Mouse (Mus musculus): Measurements from ENCODE around the gene Yipf3.

Gene Yipf3

DNA sequence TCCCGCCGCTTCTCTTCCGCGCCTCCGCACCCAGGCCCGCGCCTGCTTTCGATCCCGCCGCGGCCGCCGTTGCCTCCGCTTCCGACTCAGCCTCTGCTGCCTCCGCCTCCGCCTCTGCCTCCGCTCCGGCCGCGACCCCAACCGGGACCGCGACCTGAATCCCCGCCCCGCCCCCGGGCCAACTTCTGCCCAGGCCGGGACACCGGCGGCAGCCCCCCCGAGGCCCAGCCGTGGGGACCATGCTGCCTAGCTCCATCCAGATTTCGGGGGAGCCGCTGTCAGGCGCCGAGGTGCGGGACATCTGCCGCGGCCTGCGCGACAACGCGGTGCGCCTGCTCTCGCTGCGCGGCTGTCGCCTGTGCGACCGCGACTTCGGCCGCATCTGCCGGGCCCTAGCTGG lies 6.2 kb downstream of the Yipf3 start:
- no peak for DNase-seq (ENCODE audit: extremely low read depth, insufficient read length, low spot score)

GRCm38 (mm10) chr17:46255147-46255546 lies 7.3 kb downstream of the Yipf3 start:
- no peak for DNase-seq (ENCODE audit: extremely low read depth, insufficient read length, low spot score)

GRCm38 (mm10) chr17:46258279-46259053 lies 10.6 kb downstream of the Yipf3 start:
- no peak for DNase-seq (ENCODE audit: extremely low read depth, insufficient read length, low spot score)

GRCm38 (mm10) chr17:46259675-46260074 lies 11.8 kb downstream of the Yipf3 start:
- no peak for DNase-seq (ENCODE audit: extremely low read depth, insufficient read length, low spot score)

DNA sequence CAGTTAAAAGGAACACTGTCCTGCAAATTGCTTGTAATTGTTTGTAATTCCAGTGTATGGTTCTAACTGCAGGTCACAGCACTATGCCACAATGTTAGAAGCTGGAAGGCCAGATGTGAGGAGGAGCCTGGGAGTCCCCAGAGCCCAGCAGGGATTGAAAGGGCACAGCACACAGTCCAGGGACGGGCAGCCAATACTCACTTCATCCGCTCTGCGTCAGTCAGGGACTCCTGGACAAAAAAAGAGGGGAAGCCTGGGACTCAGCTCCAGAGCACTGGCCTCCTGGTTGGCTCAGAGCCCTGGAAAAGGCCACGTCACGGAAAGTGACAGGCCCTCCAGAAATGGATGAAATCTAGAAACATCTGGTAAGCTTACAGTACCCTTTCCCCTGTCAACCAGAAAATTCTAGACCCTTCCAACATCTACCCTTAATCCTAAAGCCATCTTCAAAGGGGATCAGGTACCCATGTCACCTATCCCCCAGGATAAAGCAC lies 14.4 kb downstream of the Yipf3 start:
- DNase-seq (ENCODE audit: extremely low read depth, insufficient read length, low spot score) = no peak

DNA sequence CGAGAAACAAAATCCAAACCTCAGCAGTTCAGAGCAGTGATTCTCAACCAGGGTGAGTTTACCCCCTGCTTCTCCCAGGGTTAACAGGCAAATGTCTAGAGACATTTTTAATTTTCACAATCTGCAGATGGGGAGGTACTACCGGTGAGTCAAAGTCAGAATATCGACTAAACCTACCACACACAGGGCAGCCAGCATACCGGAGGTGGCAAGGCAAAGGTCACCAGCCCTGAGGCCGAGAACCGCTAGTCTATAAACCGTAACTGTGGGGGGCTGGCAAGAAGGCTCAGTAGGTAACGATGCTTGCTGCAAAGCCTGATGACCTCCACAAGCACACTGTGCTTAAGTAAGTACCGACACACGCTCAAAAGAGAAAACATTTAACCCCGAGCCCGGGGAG lies 17.6 kb downstream of the Yipf3 start:
- DNase-seq (ENCODE audit: extremely low read depth, insufficient read length, low spot score) = no peak

GRCm38 (mm10) chr17:46265918-46266618 lies 18.2 kb downstream of the Yipf3 start:
- peak; percentile 88 for DNase-seq (ENCODE audit: extremely low read depth, insufficient read length, low spot score)

GRCm38 (mm10) chr17:46266986-46267385 lies 19.1 kb downstream of the Yipf3 start:
- no peak for DNase-seq (ENCODE audit: extremely low read depth, insufficient read length, low spot score)

DNA sequence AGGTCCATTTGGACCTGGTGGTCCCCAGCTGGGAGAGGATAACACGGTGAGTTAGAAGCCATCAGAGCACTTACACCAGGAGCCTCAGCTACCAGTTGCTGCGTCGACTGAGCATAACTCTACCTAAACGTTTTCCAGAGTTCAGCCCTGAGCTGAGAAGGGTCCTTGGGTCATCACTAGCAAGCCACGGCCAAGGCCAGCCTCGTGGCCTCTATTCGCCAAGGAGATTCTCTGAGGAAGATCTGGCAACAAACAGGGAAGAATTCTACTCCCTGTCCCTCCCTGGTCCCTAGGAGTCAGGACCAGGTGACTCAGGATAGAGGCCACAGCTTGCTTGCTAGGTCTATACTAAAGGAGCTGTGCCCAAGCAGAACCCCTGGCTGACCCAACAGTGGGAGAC lies 19.6 kb downstream of the Yipf3 start:
- no peak for DNase-seq (ENCODE audit: extremely low read depth, insufficient read length, low spot score)

GRCm38 (mm10) chr17:46268026-46268720 lies 20.3 kb downstream of the Yipf3 start:
- DNase-seq (ENCODE audit: extremely low read depth, insufficient read length, low spot score) = no peak

DNA sequence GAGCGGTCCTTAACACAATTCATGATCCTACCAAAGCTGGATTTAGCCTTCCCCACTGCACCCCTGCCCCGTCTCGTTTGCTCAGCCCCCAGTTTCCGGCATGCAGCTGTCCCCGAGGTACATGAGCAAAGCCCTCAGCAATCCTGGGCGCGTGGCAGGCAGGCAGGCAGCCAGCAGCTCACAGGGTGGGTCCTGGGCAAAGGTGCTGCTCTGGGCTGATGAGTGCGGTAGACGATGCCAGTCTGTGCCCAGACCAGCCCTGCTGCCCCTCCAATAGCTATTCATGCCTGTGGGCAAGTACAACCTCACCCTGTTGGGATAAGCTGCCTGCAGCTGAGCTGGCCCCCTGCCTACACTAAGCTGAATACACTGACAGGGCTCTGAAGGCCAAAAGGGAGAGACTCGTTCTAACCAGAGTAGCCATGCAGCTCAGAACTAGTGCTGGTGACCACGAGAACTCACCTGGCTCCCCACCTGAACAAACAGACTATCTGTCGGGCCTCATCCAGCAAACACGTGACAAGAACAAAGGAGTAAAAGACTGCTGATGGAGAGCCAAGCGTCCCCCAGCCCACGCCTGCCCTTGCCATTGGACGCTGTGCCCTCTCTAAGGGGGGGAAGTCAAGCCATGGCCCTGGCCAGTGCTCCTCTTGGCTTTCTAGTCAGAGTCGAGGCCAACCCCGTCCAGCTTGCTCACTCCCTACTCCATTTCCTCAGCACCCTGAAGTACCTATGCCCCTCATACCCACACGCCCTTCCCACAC lies 22.1 kb downstream of the Yipf3 start:
- peak; percentile 94 for DNase-seq (ENCODE audit: extremely low read depth, insufficient read length, low spot score)

- DNase-seq (ENCODE audit: extremely low read depth, insufficient read length, low spot score) = no peak
Measured at GRCm38 (mm10) chr17:46272058-46272457, 24.2 kb downstream of the Yipf3 start.

- no peak for DNase-seq (ENCODE audit: extremely low read depth, insufficient read length, low spot score)
Measured at GRCm38 (mm10) chr17:46272675-46273074, 24.8 kb downstream of the Yipf3 start.

GRCm38 (mm10) chr17:46273803-46274236 lies 25.9 kb downstream of the Yipf3 start:
- DNase-seq (ENCODE audit: extremely low read depth, insufficient read length, low spot score) = peak; percentile 85

- DNase-seq (ENCODE audit: extremely low read depth, insufficient read length, low spot score) = peak; percentile 66
Measured at GRCm38 (mm10) chr17:46274465-46274864, 26.6 kb downstream of the Yipf3 start.

DNA sequence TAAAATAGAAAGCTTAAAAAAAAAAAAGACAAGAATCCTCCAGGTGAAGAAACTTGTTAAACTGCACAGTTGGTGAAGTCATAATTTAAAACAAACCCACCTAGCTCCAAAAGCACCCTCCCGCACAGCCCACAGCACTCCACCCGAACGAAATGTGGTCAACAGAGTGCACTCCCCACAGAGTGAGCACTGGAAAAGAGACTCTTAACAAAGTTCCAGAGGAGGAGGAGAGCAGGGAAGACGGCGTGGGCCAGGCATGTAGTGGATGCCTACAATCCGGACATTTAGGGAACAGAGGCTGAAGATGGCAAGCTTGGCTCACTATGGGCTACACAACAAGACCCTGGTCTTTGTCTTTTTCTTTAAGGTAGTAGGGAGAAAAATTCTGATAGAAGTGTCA lies 27.2 kb downstream of the Yipf3 start:
- DNase-seq (ENCODE audit: extremely low read depth, insufficient read length, low spot score) = no peak

DNA sequence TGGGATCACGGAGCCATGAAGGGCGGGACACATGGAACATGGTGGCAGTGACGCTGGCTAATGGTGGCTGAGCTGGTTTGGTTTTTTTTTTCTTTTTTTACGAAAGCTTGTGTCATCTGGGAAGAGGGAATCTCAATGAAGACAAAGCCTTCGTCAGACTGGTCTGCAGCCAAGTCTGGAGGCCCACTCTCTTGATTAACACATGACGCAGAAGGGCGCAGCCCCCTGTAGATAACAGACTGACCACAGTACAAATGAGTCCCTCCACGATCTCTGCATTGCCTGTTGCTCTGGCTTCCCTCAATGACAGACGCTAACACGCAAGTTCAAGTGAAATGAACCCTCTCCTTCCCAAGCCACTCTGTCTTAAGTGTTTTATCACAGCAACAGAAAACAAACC lies 27.6 kb downstream of the Yipf3 start:
- DNase-seq (ENCODE audit: extremely low read depth, insufficient read length, low spot score) = no peak

- DNase-seq (ENCODE audit: extremely low read depth, insufficient read length, low spot score) = peak; percentile 77
Measured at GRCm38 (mm10) chr17:46277586-46277985, 29.7 kb downstream of the Yipf3 start.

DNA sequence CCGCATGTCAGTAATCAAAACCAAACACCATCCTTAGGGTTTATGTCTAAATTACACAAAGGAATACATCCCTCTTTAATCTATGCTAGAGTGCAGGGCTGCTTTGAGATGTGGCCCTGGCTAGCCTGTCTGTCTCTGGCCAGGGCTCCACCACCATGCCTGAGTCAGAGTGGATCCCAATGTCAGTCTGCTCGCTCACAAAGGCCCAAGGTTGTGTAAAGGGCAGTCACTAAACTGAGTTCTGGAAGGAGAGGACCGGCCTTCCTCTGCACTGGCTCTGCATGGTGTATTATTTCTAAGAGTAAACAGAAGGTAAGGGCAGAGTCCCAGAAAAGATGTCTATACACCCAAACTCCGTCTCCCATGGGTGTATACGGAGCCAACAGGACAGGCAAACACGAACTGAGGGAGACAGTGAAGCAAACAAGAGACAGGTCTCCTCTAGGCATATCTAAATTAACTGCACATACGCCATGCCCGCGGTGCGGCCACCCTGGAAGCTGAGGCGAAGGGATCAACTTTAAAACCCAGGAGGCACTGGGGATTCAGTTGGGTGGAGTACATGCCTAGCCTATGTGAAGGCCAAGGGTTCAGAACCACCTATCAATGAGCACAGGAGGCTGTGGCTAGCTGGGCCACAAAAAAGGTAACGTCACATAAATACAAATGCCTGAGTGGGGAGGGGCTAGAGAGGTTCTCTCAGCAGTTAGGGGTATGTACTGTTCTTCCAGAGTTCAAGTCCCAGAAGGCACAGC lies 30.3 kb downstream of the Yipf3 start:
- no peak for DNase-seq (ENCODE audit: extremely low read depth, insufficient read length, low spot score)
